Mouse (Mus musculus): Measurements from ENCODE around the gene Pip4k2c.

DNA sequence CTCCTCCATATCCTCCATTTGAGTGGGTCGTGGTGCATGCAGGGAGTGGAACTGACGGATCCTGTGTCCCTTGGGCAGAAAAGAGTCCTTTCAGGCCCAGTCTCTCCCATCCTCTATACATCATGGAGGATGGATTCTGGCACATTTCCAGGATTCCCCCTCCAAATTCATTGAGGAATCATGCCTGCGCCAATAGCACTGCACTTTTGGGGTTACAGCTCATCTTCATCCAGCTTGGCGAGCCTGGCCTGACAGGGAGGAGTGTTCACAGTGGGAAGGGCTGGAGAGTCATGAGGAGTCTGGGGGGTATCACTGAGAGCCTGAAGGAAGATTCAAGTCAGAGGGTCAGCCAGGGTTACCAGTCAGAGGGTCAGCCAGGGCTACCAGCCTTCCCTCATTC lies 28.8 kb downstream of the Pip4k2c start:
- no peak for TF ChIP-seq CTCF (IDR thresholded peaks at IDR 0.05; ENCODE audit: low read depth, low read length)
- TF ChIP-seq GATA1 (IDR thresholded peaks at IDR 0.05; ENCODE audit: borderline replicate concordance, low read length), result no peak
- TF ChIP-seq GATA2 (IDR thresholded peaks at IDR 0.05; ENCODE audit: borderline replicate concordance, low read depth, low read length), result no peak
- no peak for TF ChIP-seq TAL1 (conservative IDR thresholded peaks at IDR 0.05; ENCODE audit: low read depth, low read length)
- TF ChIP-seq POLR2AphosphoS5 (IDR thresholded peaks at IDR 0.05; ENCODE audit: insufficient replicate concordance, low read depth, low read length), result no peak

All from G1E (cell line).